Mouse (Mus musculus) left cerebral cortex, postnatal 36 days (tissue): ENCODE results near the gene RPS10-NUDT3. TPM values are rescaled to one million over a fixed set of nuclear protein-coding genes. Genes with fewer than 3 reads are reported as not detected.

Source experiments
- DNase-seq, 2 experiments: peaks; one replicate each; pipeline ENCODE4 v3.0.0; 2021 to 2022; ENCODE audit warnings: low spot score in 2 of 2, mixed read lengths in 1 of 2
- intact Hi-C: fragments of 180-260 bp; cut with DNase I; formaldehyde crosslinking; loops from one replicate; pipeline ENCODE4 v1.15.1; 2025
- total RNA-seq, 2 experiments: library from RNA; stranded (reverse); gene quantifications; 2 replicates each; pipeline ENCODE4 v1.2.3; 2021

RPS10-NUDT3 gene
- total RNA-seq, 2 experiments from 2014 or later, result not detected

DNA sequence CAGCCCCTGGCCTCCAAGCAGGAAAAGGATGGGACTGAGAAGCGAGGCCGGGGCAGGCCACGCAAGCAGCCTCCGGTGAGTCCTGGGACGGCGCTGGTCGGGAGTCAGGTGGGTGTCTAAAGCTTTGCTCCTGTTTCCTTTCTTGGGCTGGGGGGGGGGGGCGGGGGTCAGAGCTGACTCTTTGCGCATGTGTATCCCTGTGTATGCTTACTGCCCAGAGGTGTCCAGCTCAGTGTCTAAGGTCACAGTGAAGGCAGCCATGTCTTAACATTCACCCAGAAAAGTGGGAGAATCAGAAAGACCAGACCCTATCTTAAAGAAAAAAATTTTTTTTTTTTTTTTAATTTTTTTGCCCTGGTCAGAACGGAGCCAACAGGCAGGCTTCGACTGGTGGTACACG lies 75.4 kb downstream of the RPS10-NUDT3 start:
- no peak for DNase-seq
- intact Hi-C loops, result no loop called here

GRCm38 (mm10) chr17:27558845-27559244 lies 76.2 kb downstream of the RPS10-NUDT3 start:
- intact Hi-C loops, result no loop called here
- no peak for DNase-seq

- no peak for DNase-seq
- intact Hi-C loops, result no loop called here
Measured at GRCm38 (mm10) chr17:27557927-27558661, 76.9 kb downstream of the RPS10-NUDT3 start.

DNA sequence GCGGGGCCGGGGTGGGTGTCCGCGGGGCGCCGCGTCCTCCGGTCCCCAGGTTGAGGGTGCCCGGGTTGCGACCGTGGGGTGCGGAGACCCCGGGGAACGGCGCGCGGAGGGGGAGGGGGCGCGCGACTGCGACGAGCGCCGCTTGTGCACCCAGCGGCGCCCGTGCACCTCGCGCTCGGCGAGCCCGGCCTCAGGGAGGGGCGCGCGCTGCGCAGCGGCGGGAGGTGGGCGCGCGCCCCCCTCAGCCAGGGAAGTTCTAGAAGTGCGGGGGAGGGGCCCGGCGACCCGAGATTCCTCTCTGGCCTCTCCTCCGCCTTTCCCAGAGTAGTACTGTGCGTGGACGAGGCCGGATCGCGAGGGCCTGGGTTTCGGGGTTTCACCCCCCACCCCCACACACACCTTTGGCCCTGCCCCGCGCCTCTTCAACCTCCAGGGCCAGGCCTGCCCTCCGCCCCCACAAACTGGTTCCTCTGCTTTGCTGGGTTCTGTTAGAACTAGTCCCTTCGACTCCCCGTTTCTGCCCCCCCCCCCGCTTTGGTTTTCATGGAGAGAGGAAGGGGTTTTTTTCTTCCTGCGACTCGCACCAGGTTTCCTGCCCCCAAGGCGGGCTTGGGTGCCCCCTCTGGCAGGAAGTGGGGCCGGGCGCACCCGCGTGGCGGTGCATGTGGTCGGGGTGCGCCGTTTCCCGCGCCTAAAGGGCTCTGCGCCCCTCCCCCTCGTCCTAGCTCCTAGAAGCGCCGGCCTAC lies 77.7 kb downstream of the RPS10-NUDT3 start:
- intact Hi-C loops, result no loop called here
- DNase-seq, result no peak

DNA sequence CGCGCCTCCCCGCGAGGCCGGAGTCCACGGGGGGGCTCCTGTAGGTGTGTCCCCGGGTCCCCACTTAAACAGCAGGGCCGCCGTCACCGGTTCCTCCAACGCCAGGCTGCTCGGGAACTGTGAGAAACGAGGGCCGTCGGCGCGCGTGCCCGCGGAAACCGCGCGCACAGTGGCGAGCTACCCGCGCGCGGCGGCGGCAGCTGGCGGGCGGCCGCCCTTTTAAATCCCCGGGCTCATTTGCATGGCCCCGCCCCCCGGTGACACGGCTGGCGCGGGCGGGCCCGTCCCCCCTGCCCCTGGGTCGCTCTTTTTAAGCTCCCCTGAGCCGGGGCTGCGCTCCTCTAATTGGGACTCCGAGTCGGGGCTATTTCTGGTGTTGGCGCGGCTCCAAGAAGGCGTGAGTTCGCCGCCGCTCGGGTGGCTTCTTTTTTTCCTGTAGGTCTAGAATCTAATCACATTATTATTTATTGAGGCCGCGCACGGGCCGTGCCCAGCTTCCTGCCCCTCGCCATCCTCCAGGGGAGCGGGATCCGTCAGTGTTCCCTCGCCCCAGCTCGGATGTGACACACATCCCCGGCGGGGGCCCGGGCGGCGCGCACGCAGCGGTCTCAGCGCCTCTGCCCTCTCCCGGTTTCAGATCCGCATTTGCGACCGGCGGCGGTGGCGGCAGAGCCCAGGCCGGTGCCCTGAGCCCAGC lies 78.6 kb downstream of the RPS10-NUDT3 start, which contains the start of gene Hmga1:
Hmga1 (plus strand) TSS at position 183 of the 697 bp plus-strand sequence.
- DNase-seq, result peak; percentile 78 to 83
- intact Hi-C loops, result no loop called here

GRCm38 (mm10) chr17:27555512-27556172 lies 79.4 kb downstream of the RPS10-NUDT3 start:
- no peak for DNase-seq
- intact Hi-C loops, result no loop called here

DNA sequence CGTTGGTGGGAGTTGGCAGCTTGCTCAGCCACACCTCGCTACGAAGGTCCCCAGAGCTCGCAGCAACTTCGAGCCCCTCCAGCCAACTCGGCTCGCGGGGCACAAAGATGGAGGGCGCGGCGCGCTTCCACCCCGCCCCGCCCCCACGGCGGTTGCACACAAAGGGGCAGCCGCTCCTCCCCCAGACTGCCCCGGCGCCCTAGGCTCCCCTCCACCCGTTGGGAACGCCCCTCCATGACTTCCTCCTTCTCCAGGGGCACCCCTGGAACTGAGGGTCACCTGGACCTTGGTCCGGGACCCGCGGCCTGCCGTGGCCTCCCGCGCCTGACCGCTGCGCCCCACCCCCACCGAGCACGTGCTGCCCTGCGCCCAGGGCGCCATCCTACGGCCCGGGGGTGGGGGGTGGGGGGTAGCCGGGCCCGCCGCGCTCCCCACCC lies 79.9 kb downstream of the RPS10-NUDT3 start:
- DNase-seq, result no peak
- intact Hi-C loops, result no loop called here

- no peak for DNase-seq
- intact Hi-C loops, result no loop called here
Measured at GRCm38 (mm10) chr17:27554062-27554960, 80.7 kb downstream of the RPS10-NUDT3 start.

DNA sequence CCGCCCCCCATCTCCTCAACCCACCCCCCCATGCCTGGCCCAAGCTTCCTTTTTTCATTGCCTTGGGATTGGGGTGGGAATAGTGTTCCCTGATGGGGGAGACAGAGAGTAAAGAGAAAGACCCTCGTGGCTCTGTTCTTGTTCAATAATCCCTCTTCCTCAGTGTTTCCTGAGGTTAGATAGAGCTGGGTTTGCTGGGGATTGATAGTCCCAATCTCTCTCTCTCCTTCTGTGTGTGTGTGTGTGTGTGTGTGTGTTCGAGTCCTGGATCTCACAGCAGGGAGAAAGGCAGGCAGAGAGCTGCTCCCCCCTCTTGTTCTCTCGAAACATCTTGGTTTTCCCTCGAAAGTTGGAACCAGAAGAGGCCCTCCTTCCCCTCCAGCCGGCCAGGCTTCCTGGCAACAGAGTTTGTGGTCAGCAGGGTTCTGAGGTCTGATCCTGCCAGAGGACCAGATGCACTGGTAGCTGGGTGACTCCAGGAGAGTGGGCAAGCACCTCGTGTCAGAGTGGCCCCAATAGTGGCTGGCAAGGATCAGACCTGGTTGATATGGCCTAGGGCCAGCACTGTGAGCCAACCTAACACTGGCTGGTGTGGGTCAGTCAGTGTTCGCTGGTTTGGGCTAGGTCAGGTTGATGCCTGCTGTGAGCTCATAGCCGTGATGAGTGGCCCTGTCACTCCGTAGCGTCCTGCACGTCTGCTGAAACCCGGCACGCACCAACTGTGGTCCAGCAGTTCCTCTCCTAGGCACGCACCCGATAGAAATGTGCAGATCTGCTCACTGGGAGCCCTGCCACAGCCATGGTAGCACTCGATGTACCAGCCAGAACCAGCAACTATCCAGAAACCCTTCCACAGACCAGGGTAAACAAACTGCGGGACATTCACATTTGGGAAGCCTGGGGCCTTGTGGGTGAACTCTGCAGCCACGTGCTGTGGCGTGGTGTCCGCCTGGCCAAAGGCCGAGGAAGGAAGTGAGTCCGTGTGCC lies 82.5 kb downstream of the RPS10-NUDT3 start:
- DNase-seq, result no peak
- intact Hi-C loops, result no loop called here

DNA sequence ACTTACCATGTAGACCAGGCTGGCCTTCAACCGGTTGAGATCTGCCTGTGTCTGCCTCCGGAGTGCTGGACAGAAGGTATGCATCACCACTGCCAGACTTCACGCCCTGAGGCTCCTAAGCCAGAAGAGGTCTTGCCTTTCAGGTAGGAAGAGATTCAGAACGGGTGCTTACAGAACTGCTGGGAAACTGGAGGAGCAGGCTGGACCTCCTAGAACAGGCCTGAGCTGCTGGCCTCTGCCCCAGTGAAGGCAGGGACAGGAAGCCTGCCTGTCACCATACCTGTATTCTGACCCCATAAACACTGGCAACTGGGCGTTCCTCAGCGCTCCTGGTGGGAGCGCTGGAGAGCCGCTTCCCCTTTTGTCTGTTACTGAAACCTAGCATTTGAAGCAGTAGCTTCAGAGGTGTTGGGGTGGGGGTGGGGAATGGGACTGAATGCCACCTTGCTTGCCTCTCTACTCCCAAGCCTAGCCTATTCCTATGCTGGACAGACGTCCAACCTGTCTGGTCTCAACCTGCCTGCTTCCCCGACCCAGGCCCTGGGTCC lies 83.6 kb downstream of the RPS10-NUDT3 start:
- intact Hi-C loops, result no loop called here

DNA sequence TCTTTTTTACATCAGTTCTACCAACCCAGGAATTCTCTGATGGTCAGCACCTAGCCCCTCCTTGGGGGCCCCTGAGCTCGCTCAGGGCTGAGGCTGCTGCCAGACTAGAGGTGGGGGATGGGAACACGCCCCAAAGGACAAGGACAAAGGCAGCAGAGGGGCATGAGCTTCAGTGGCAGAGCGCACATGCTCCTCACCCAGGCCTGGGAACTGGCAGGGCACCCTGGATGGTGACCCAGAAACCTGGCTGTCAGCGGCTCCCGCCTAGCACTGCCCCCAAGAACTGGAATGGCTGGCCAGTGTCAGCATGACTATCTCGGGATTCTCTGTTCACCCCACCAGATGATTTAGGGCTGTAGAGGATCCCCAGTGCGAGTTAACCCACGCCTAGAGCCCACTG lies 85.8 kb downstream of the RPS10-NUDT3 start:
- DNase-seq, result no peak
- intact Hi-C loops, result no loop called here

More for the DNA sequence above, 83.6 kb downstream of the RPS10-NUDT3 start:
- no peak for DNase-seq

DNA sequence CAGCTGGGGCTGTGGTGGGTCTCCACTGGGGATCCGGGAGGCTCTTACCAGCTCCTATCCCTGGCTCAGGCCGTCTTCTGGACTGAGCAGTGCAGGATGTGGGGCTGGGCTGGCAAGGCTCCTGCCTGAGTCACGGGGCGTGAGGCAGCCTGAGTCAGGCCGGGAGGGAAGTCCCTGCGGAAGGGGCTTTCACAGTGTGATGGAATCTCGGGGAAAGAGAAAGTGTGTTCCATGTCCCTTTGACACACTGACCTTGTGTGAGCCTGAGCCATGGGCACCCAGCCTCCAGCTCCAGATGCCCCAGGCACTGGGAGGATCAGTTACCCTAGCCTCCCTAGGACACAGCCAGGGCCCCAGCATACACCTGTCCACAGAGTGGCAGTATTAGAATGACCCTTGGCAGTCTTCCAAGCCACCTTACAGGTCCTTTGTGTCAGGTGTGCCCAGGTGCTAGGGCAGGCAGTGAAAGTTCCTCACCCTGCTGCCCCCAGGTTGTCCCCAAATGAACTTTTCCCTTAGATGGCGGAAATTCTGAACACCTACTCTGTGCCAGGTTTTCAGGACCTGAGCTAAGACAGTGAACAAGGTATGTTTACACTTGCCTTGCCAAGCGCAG lies 87.7 kb downstream of the RPS10-NUDT3 start:
- intact Hi-C loops, result no loop called here

GRCm38 (mm10) chr17:27546574-27547085 lies 88.4 kb downstream of the RPS10-NUDT3 start:
- DNase-seq, result no peak
- intact Hi-C loops, result no loop called here

More for the DNA sequence above, 87.7 kb downstream of the RPS10-NUDT3 start:
- DNase-seq, result no peak

DNA sequence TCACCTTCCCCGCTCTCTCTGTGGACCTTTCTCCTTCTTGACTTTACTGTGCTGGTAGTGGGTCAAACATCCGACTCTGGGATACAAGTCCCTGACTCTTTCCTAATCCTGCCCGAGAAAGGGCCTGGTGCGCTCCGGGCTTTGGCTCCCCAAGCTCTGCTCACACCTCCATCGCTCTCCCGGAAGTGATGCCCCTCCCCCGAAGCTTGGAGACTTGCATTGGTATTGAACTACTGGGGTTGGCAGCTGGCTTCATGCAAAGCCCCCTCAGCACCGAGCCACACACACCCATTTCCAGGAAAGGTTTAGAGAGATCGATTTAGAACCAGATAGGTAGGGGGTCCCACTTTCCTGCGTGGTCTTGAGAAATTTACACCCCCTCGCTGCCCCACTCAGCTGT lies 89.0 kb downstream of the RPS10-NUDT3 start:
- no peak for DNase-seq
- intact Hi-C loops, result no loop called here

GRCm38 (mm10) chr17:27544551-27544950 lies 90.5 kb downstream of the RPS10-NUDT3 start:
- intact Hi-C loops, result no loop called here
- DNase-seq, result peak in 1 of 2 experiments; percentile 53

DNA sequence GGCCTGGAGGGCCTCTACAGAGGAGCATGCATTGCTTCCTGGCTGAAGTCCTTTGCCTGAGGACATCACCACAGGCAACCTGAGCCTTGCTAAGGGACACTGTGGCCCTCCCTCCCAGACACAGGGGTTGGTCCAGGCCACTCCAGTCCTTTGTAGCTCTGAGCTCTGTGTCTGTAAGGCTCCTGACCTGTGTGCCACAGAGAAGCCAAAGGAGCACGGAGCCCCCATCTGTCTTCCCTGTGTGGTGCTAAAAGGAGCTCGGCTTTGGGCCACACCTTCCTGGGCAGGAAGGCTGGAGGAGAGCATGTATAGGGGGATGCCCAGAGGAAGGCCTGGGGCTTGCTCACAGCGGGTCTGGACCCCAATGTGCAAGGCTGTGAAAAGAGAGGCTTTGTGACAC lies 93.0 kb downstream of the RPS10-NUDT3 start:
- no peak for DNase-seq
- intact Hi-C loops, result no loop called here

- intact Hi-C loops, result no loop called here
- DNase-seq, result no peak
Measured at GRCm38 (mm10) chr17:27541261-27541660, 93.8 kb downstream of the RPS10-NUDT3 start.
